Mouse (Mus musculus) lung, adult 2 months (tissue): ENCODE data around the gene Gm20481.

Experiments
- CTCF ChIP-seq: fragments of 200-500 bp; IDR thresholded peaks from 2 replicates; pipeline ENCODE4 v1.5.1; 2011; ENCODE audit warnings: mild to moderate bottlenecking, low read length, control low read depth; ENCODE audit not compliant: insufficient read depth
- POLR2A ChIP-seq: fragments of 200-500 bp; IDR thresholded peaks from 2 replicates; pipeline ENCODE4 v1.6.1; 2011; ENCODE audit warnings: low read depth, mild to moderate bottlenecking, control low read depth, low read length, borderline replicate concordance; ENCODE audit errors: extremely low read depth

- TF ChIP-seq CTCF: no peak
- no peak for TF ChIP-seq POLR2A
Observed at GRCm38 (mm10) chr17:34965627-34966026, 4.1 kb upstream of the Gm20481 start.
